Mouse (Mus musculus) ES-Bruce4 (cell line): Measurements from ENCODE around the gene Sult5a1.

ENCODE experiments used
- CTCF ChIP-seq: IDR thresholded peaks from one replicate; pipeline ENCODE4 v1.8.1; 2011; ENCODE audit warnings: low read depth, low read length
- EP300 ChIP-seq: IDR thresholded peaks from 2 replicates; pipeline ENCODE4 v1.6.1; 2011; ENCODE audit warnings: low read depth, low read length; ENCODE audit not compliant: insufficient read depth
- POLR2A ChIP-seq: IDR thresholded peaks from one replicate; pipeline ENCODE4 v1.8.1; 2011; ENCODE audit warnings: low read length; ENCODE audit not compliant: insufficient read depth

DNA sequence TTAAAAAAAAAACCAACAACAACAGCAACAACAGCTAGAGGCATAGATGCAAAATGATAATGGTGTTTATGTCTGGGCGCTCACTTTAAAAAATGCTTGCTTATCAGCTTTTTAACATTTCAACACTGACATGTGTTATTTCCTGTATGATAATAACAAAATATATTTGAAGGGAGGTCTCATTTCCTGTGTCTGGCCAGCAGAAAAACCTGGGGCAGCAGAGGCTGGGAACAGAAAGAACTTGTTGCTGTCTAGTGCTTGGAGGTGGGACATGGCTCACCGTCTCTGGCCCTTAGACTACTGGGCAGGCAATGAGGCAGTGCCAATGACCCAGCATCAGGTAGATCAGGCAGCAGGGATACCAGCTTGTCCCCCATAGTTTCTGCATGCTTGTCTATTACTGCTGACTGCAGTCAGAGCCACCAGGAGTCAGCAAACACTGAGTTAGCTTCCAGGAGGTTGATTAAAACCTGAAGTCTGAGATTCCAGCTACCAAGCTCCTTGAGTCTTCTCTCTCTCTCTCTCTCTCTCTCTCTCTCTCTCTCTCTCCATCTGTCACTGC is 44.1 kb downstream of the Sult5a1 start:
- TF ChIP-seq POLR2A, result no peak
- no peak for TF ChIP-seq CTCF
- TF ChIP-seq EP300, result no peak
